Mouse (Mus musculus) layer of hippocampus, adult 18-20 months (tissue): ENCODE data around the gene Selenoi. TPM values are rescaled to one million over a fixed set of nuclear protein-coding genes. Genes with fewer than 3 reads are reported as not detected.

Source experiments
- total RNA-seq, 2 experiments: library from RNA; stranded (reverse); gene quantifications; 2 replicates each; pipeline ENCODE4 v1.2.3; 2021

Gene Selenoi
- total RNA-seq, 2 experiments from 2014 or later = 33.5 to 41.2 TPM

Other genes starting within 250 kb of the Selenoi start
- gene Il6, start 219.5 kb upstream of the Selenoi start, total RNA-seq = not detected
- gene Tyms, start 159.0 kb upstream of the Selenoi start, total RNA-seq = 1 to 10 TPM; 4.9 to 5.0 TPM
- 10 to 100 TPM; 10.9 to 11.3 TPM for gene Garem2, start 127.4 kb upstream of the Selenoi start, total RNA-seq
- gene 3110082J24Rik, start 126.5 kb upstream of the Selenoi start, total RNA-seq = 1 to 10 TPM; 2.6 to 4.1 TPM
- gene Hadha, start 77.4 kb upstream of the Selenoi start, total RNA-seq = 10 to 100 TPM; 70.6 to 71.9 TPM
- gene Hadhb, start 77.3 kb upstream of the Selenoi start, total RNA-seq = 10 to 100 TPM; 95.8 to 97.8 TPM
- gene Adgrf3, start 26.9 kb upstream of the Selenoi start, total RNA-seq = not detected
- 1 to 10 TPM; 8.6 to 8.8 TPM for gene Drc1, start 48.8 kb downstream of the Selenoi start, total RNA-seq
- 1 to 10 TPM; 2.9 to 4.4 TPM for gene Otof, start 229.4 kb downstream of the Selenoi start, total RNA-seq
- not detected for gene 1700001C02Rik, start 233.5 kb downstream of the Selenoi start, total RNA-seq